Mouse (Mus musculus) ES-E14 (cell line): ENCODE measurements around the gene Cdca7l. TPM values are rescaled to one million over a fixed set of nuclear protein-coding genes. Genes with fewer than 3 reads are reported as not detected.

ENCODE experiments used
- DNase-seq: peaks from one replicate; pipeline ENCODE4 v3.0.0-alpha.2; 2013; ENCODE audit warnings: low read depth, low spot score
- H3K27ac ChIP-seq: 2 replicates; pipeline ENCODE4 v1.5.1; 2012; ENCODE audit warnings: low read depth, mild to moderate bottlenecking, low read length, moderate library complexity, mixed read lengths; ENCODE audit not compliant: poor library complexity, insufficient read depth, severe bottlenecking
- H3K36me3 ChIP-seq: 2 replicates; pipeline ENCODE4 v1.6.1; 2012; ENCODE audit warnings: mild to moderate bottlenecking, low read length, moderate library complexity, mixed read lengths; ENCODE audit not compliant: control insufficient read depth, poor library complexity, insufficient read depth, severe bottlenecking
- H3K4me1 ChIP-seq, 2 experiments: fragments of 150-350 bp in 1 of 2; sonication (generic) in 1 of 2; 2 replicates each; pipeline ENCODE4 v1.6.1; 2012; ENCODE audit warnings: low read length in 2 of 2, mild to moderate bottlenecking in 1 of 2, mixed read lengths in 1 of 2; ENCODE audit not compliant: control insufficient read depth in 2 of 2, insufficient read depth in 2 of 2, poor library complexity in 1 of 2
- H3K4me3 ChIP-seq, 2 experiments: fragments of 150-350 bp in 1 of 2; sonication (generic) in 1 of 2; 2 replicates each; pipeline ENCODE4 v1.5.1; 2012; ENCODE audit warnings: low read length in 2 of 2, low read depth in 1 of 2, mild to moderate bottlenecking in 1 of 2, mixed read lengths in 1 of 2; ENCODE audit not compliant: insufficient read depth in 1 of 2, poor library complexity in 1 of 2, severe bottlenecking in 1 of 2
- H3K9ac ChIP-seq: 2 replicates; pipeline ENCODE4 v1.6.1; 2012; ENCODE audit warnings: low read depth, mild to moderate bottlenecking, low read length, mixed read lengths; ENCODE audit not compliant: poor library complexity, insufficient read depth, severe bottlenecking
- H3K9me3 ChIP-seq: fragments of 150-350 bp; sonication (generic); 2 replicates; pipeline ENCODE4 v1.6.1; 2012; ENCODE audit warnings: low read depth, mild to moderate bottlenecking, low read length; ENCODE audit not compliant: control insufficient read depth, insufficient read depth
- CHD2 ChIP-seq: IDR thresholded peaks from 2 replicates; pipeline ENCODE4 v1.6.1; 2014; ENCODE audit warnings: mild to moderate bottlenecking, low read depth, low read length, inconsistent platforms
- HCFC1 ChIP-seq: IDR thresholded peaks from 2 replicates; pipeline ENCODE4 v1.6.1; 2012; ENCODE audit warnings: low read length, inconsistent platforms, borderline replicate concordance; ENCODE audit not compliant: insufficient read depth
- MAFK ChIP-seq: IDR thresholded peaks from 2 replicates; pipeline ENCODE4 v1.6.1; 2014; ENCODE audit warnings: mild to moderate bottlenecking, low read depth, low read length, inconsistent platforms; ENCODE audit not compliant: insufficient read depth
- ZC3H11A ChIP-seq: IDR thresholded peaks from 2 replicates; pipeline ENCODE4 v1.6.1; 2012; ENCODE audit warnings: low read depth, mild to moderate bottlenecking, inconsistent platforms, low read length, borderline replicate concordance
- ZNF384 ChIP-seq: IDR thresholded peaks from 2 replicates; pipeline ENCODE4 v1.6.1; 2012; ENCODE audit warnings: low read depth, low read length, inconsistent platforms
- in situ Hi-C, 2 experiments: fragments of 600-800 bp; cut with MboI; formaldehyde crosslinking; loops; one replicate each; pipeline ENCODE4 v1.15.1; 2025; ENCODE audit warnings: low sequenced_read_pairs in 2 of 2, inconsistent platforms in 1 of 2; ENCODE audit not compliant: unreplicated experiment in 2 of 2
- total RNA-seq: library from RNA; depleted of rRNA; stranded (reverse); fragments of 300-350 nt; gene quantifications from 2 replicates; pipeline ENCODE4 v1.2.3, GENCODE M21; 2012

Gene Cdca7l
- total RNA-seq, 1 experiment, result 20.5 TPM

- Histone ChIP-seq H3K27ac (no peak overlapping the region), H3K4me3 (no peak overlapping the region), H3K9ac (no peak overlapping the region), H3K9me3 (no peaks in the 10 kb centered on the region), H3K36me3 (no peaks in the 10 kb centered on the region), H3K4me1 (peaks cover 0 to 2% of the 10 kb centered on the region in 2 experiments; a peak in 2 of 4 replicates)
- DNase-seq, result no peak
- TF ChIP-seq CHD2 (no peak), HCFC1 (no peak), ZC3H11A (no peak), MAFK (no peak), ZNF384 (no peak)
- in situ Hi-C loops, result no loop called here
Measured at GRCm38 (mm10) chr12:117840705-117841104, 36.6 kb downstream of the Cdca7l start.

GRCm38 (mm10) chr12:117842676-117843075 is 38.6 kb downstream of the Cdca7l start:
- Histone ChIP-seq H3K4me1 (peaks cover 0 to 2% of the 10 kb centered on the region in 2 experiments; a peak in 2 of 4 replicates), H3K9me3 (no peaks in the 10 kb centered on the region), H3K9ac (no peak overlapping the region), H3K27ac (no peak overlapping the region), H3K4me3 (no peak overlapping the region), H3K36me3 (no peaks in the 10 kb centered on the region)
- in situ Hi-C loops, result no loop called here
- TF ChIP-seq CHD2 (no peak), MAFK (no peak)
- DNase-seq, result no peak

- Histone ChIP-seq H3K9ac (peak overlapping the region; percentile 80), H3K36me3 (no peaks in the 10 kb centered on the region), H3K27ac (no peak overlapping the region), H3K4me3 (peak overlapping the region; percentile 66 to 83), H3K9me3 (no peaks in the 10 kb centered on the region), H3K4me1 (peaks cover 0 to 2% of the 10 kb centered on the region in 2 experiments; a peak in 2 of 4 replicates)
- TF ChIP-seq HCFC1 (no peak), CHD2 (no peak), MAFK (no peak), ZNF384 (no peak), ZC3H11A (no peak)
- peak; percentile 50 for DNase-seq
- in situ Hi-C loops, result no loop called here
Measured at GRCm38 (mm10) chr12:117843302-117844074, 39.4 kb downstream of the Cdca7l start.

- Histone ChIP-seq H3K27ac (no peak overlapping the region), H3K36me3 (no peaks in the 10 kb centered on the region), H3K9ac (peak overlapping the region; percentile 80), H3K4me1 (peaks cover 0 to 2% of the 10 kb centered on the region in 2 experiments; a peak in 2 of 4 replicates), H3K9me3 (no peaks in the 10 kb centered on the region), H3K4me3 (peak overlapping the region; percentile 66 to 83)
- in situ Hi-C loops, result no loop called here
- TF ChIP-seq ZNF384, result no peak
- no peak for TF ChIP-seq CHD2
- DNase-seq, result no peak
Measured at GRCm38 (mm10) chr12:117844075-117844408, 40.0 kb downstream of the Cdca7l start.

GRCm38 (mm10) chr12:117844917-117845316 is 40.8 kb downstream of the Cdca7l start:
- in situ Hi-C loops, result no loop called here
- no peak for DNase-seq
- no peak overlapping the region for H3K4me3 ChIP-seq

More at GRCm38 (mm10) chr12:117844917-117845316, 40.8 kb downstream of the Cdca7l start:
- Histone ChIP-seq H3K27ac (no peak overlapping the region), H3K4me1 (peaks cover 0 to 2% of the 10 kb centered on the region in 2 experiments; a peak in 2 of 4 replicates), H3K9ac (no peak overlapping the region), H3K9me3 (no peaks in the 10 kb centered on the region), H3K36me3 (no peaks in the 10 kb centered on the region)
- TF ChIP-seq HCFC1 (no peak), MAFK (no peak), ZC3H11A (no peak), CHD2 (no peak), ZNF384 (no peak)
